Mouse (Mus musculus) heart, embryonic 10.5 days (tissue): ENCODE results near the gene Ints6. TPM values are rescaled to one million over a fixed set of nuclear protein-coding genes. Genes with fewer than 3 reads are reported as not detected.

Experiments used
- DNase-seq: peaks from one replicate; pipeline ENCODE4 v3.0.0-alpha.2; 2017; ENCODE audit warnings: low spot score
- H3K27ac ChIP-seq: fragments of 300-500 bp; sonication (generic); 2 replicates; pipeline ENCODE4 v1.5.1; 2016; ENCODE audit warnings: mild to moderate bottlenecking
- H3K27me3 ChIP-seq: fragments of 300-500 bp; sonication (generic); 2 replicates; pipeline ENCODE4 v1.6.1; 2016; ENCODE audit warnings: mild to moderate bottlenecking; ENCODE audit not compliant: poor library complexity, insufficient read depth, severe bottlenecking
- H3K36me3 ChIP-seq: fragments of 300-500 bp; sonication (generic); 2 replicates; pipeline ENCODE4 v1.6.1; 2016; ENCODE audit warnings: mild to moderate bottlenecking, moderate library complexity
- H3K4me1 ChIP-seq: fragments of 300-500 bp; sonication (generic); 2 replicates; pipeline ENCODE4 v1.6.1; 2016; ENCODE audit warnings: mild to moderate bottlenecking
- H3K4me3 ChIP-seq: fragments of 300-500 bp; sonication (generic); 2 replicates; pipeline ENCODE4 v1.5.1; 2016; ENCODE audit warnings: mild to moderate bottlenecking, moderate library complexity
- H3K9me3 ChIP-seq: fragments of 300-500 bp; sonication (generic); 2 replicates; pipeline ENCODE4 v1.6.1; 2016; ENCODE audit warnings: mild to moderate bottlenecking, moderate library complexity
- WGBS: fragments of 180-500 bp; shearing (Covaris S2); methylation state at CpG from one replicate; pipeline ENCODE4 v1.1.7; 2016; 5-methylcytosine and 5-hydroxymethylcytosine counted together
- polyA plus RNA-seq: library from polyadenylated mRNA; unstranded; fragments of >200 nt; fragmentation: Nextera tagmentation; extraction: Ambion mirVana; gene quantifications from 2 replicates; pipeline ENCODE4 v1.2.1, GENCODE M21; 2016

The Ints6 gene
- polyA plus RNA-seq, 1 experiment from 2014 or later = 26.5 TPM

DNA sequence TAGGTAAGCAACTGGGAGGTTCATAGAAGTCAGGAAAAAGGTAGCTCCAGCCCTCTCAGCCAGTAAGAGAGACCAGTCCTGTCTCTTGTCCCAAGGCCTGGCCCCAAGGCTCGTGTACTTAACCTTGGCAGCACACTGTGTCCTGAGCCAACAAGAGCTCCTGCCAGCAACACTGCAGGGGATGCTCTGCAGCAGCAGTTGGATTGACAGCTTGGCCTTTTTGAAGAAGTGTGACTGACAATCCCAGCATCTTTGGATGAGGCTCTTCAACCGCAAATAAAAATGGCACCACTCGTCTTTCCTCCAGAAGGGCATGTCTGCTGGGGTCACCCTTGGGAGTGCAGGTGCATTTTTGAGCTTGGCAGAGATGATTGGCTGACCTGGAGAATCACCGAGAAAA is 120.6 kb downstream of the Ints6 start:
- H3K9me3 ChIP-seq = no peaks in the 10 kb centered on the region
- WGBS = 54% methylated on average over 4 of the region's 4 CpGs
- H3K4me3 ChIP-seq = no peak overlapping the region
- DNase-seq = peak; percentile 50
- no peaks in the 10 kb centered on the region for H3K27me3 ChIP-seq
- H3K4me1 ChIP-seq = no peaks in the 10 kb centered on the region
- no peak overlapping the region for H3K27ac ChIP-seq
- H3K36me3 ChIP-seq = no peaks in the 10 kb centered on the region

DNA sequence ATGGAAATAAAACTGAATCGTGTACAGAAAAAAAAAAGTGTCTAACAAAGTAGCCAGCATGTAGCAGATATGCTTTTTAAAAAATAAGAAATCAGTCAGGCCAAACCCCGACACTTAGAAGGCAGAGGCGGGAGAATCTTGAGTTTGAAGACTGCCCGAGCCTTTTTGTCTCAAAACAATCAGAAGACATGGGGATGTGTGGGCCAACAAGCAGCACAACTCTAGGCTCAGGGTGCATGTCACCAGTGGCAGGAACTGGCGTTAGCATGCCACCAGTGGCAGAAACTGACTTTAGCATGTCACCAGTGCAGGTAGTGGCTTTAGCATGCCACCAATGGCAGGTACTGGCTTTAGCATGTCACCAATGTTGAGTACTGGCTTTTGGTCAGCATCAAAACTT is 121.4 kb downstream of the Ints6 start:
- DNase-seq = peak; percentile 67
- no peaks in the 10 kb centered on the region for H3K9me3 ChIP-seq

DNA sequence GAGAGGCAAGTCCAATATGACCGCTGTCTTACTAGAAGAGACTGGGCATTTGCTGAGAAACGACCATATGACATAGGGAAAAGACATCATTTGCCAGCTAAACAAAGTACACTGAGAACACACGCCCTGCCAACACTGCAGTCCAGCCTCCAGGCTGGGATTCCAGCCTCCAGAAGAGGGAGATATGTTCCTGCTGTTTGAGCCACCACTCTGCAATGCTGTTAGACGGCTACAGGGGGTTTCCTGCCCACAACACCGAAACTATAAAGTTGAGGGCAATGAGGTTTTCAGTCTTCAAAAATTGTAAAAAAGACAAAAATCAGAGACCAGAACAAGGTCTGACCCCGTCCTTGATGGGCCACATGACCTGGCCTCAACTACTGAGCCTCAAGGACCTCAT is 121.9 kb downstream of the Ints6 start:
- Histone ChIP-seq H3K4me3 (no peak overlapping the region), H3K4me1 (no peaks in the 10 kb centered on the region), H3K27ac (no peak overlapping the region), H3K27me3 (no peaks in the 10 kb centered on the region), H3K9me3 (no peaks in the 10 kb centered on the region), H3K36me3 (no peaks in the 10 kb centered on the region)
- peak; percentile 48 for DNase-seq
- 62% methylated on average over 6 of the region's 6 CpGs for WGBS

More for the DNA sequence above, 121.4 kb downstream of the Ints6 start:
- no peaks in the 10 kb centered on the region for H3K4me1 ChIP-seq
- H3K27ac ChIP-seq = no peak overlapping the region
- 77% methylated on average over 5 of the region's 5 CpGs for WGBS
- H3K36me3 ChIP-seq = no peaks in the 10 kb centered on the region
- no peak overlapping the region for H3K4me3 ChIP-seq
- no peaks in the 10 kb centered on the region for H3K27me3 ChIP-seq

DNA sequence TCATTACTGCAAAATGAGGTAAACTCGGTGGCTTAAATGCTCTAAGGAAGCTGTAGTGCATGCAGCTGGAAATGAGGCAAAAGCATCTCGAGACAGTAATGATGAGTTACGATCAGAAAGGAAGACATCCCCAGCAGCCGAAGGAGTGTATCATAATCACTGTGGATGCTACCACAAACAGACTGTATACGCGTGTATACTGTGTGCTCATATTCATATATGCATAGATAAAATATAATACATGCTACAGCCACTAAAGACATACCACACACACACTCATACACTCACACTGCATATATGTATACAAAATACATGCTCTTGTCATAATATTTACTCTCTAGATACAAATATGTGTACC is 122.6 kb downstream of the Ints6 start:
- Histone ChIP-seq H3K27me3 (no peaks in the 10 kb centered on the region), H3K9me3 (no peaks in the 10 kb centered on the region), H3K4me3 (no peak overlapping the region), H3K27ac (no peak overlapping the region), H3K36me3 (no peaks in the 10 kb centered on the region), H3K4me1 (no peaks in the 10 kb centered on the region)
- DNase-seq = no peak
- WGBS = 60% methylated on average over 6 of the region's 6 CpGs

DNA sequence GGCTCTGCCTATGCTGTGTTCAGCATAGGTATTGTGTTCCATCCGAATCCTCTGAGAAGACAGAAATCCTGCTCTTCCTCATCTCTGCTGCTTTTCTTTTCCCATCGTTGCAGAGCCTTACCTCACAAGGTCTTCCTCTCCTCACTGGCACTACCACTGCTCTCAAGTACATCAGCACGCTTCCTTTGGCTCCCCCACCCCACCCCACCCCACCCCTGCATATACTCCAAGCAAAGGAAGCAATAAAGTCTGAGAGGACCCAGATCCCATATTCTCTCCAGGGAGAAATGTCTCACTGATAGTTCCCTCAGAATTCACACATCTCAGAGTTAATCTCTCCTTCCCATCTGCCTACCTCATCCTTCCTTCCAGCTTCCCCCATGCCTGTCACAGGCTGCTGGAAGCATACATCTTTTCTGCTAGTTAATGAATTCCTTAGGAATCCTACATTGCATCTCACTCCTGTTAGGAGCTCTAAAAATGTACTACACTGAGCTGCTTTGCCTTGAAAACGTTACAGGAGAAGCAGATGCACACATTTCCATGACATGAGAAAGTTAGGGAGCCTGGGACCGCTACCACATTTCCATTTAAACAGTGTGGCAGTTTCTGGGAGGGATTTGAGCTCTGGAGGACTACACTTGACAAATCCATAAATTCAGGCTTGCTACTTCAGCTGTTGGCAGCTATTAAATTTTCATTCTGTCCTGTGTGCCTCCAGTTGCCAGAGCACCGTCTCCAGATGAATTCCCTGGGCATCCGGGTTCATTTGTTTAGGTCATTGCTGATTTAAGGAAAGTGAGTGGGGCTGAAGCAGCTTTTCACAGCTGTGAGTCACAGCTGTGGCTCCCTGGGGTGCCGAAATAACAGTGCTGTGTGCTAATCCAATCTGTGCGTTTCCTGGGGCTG is 123.3 kb downstream of the Ints6 start:
- Histone ChIP-seq H3K36me3 (no peaks in the 10 kb centered on the region), H3K27me3 (no peaks in the 10 kb centered on the region), H3K27ac (no peak overlapping the region), H3K4me1 (no peaks in the 10 kb centered on the region), H3K9me3 (no peaks in the 10 kb centered on the region), H3K4me3 (no peak overlapping the region)
- WGBS = 26% methylated on average over 9 of the region's 9 CpGs
- DNase-seq = peak; percentile 66

DNA sequence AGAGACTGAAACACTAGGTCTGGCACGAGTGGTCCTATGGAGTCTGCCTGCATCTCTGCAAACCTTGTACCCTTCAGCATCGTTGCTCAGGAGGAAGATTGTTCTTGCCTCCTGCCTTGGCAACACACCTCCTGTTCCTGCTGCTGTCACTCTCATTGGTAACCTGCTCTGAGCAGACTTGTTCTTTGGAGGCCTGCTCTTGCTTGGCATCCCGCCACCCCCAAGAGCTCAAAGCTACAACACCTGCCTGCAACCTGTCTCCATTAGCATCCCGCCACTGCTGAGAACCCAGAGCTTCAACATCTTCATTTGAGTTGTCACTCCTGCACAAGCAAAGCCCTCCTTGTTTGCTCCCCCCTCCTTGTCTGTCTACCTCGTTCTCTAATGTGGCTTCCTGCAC is 133.0 kb downstream of the Ints6 start:
- no peaks in the 10 kb centered on the region for H3K27me3 ChIP-seq
- H3K4me3 ChIP-seq = no peak overlapping the region
- H3K4me1 ChIP-seq = peaks cover 2% of the 10 kb centered on the region; the same call in 1 of the 2 replicates
- H3K36me3 ChIP-seq = no peaks in the 10 kb centered on the region
- H3K9me3 ChIP-seq = no peaks in the 10 kb centered on the region
- WGBS = 81% methylated on average over 5 of the region's 5 CpGs
- no peak overlapping the region for H3K27ac ChIP-seq
- DNase-seq = no peak

Other genes with a start within 250 kb of the Ints6 start
- gene Fam124a, start 205.4 kb downstream of the Ints6 start, polyA plus RNA-seq = 1.4 and 2.0 TPM in 2 replicates
- gene Gm4131, start 194.2 kb downstream of the Ints6 start, polyA plus RNA-seq = not detected in 2 replicates
- gene Serpine3, start 97.5 kb downstream of the Ints6 start, polyA plus RNA-seq = 0.19 TPM in 1 of 2 replicates, not detected in the other
- 8.9 and 9.5 TPM in 2 replicates for gene Wdfy2, start 76.5 kb upstream of the Ints6 start, polyA plus RNA-seq
- not detected in 2 replicates for gene Defb48, start 223.3 kb upstream of the Ints6 start, polyA plus RNA-seq
- not detected in 2 replicates for gene Defb47, start 236.9 kb upstream of the Ints6 start, polyA plus RNA-seq